Mouse (Mus musculus): ENCODE data around the gene Snx13.

Gene Snx13

GRCm38 (mm10) chr12:35047320-35048225 lies 587 bp downstream of the Snx13 start:
- peak; percentile 14 for DNase-seq (ENCODE audit: low spot score)

- no peak for DNase-seq (ENCODE audit: low spot score)
Observed at GRCm38 (mm10) chr12:35048891-35049290, 1.9 kb downstream of the Snx13 start.

GRCm38 (mm10) chr12:35050501-35050900 lies 3.5 kb downstream of the Snx13 start:
- no peak for DNase-seq (ENCODE audit: low spot score)

GRCm38 (mm10) chr12:35050964-35051758 lies 4.2 kb downstream of the Snx13 start:
- DNase-seq (ENCODE audit: low spot score), result no peak

DNA sequence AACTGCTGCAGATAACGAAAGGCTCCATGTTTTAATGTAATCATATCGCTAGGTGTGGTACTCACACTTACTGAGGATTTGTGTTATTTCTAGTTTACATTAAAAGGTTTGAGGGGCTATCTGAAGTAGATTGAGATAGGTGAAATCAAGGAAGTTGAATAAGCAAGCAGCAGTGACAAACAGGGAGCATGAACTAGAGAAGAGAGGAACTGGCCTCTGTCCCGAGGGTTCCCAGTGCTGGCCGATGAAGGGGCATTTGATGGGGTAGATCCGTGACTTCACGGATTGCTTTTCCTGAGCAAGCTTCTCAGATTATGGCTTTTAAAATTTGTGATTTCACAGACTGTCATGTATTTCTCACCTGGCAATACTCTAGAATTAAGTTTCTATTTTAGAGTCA lies 7.4 kb downstream of the Snx13 start:
- DNase-seq (ENCODE audit: low spot score), result no peak

DNA sequence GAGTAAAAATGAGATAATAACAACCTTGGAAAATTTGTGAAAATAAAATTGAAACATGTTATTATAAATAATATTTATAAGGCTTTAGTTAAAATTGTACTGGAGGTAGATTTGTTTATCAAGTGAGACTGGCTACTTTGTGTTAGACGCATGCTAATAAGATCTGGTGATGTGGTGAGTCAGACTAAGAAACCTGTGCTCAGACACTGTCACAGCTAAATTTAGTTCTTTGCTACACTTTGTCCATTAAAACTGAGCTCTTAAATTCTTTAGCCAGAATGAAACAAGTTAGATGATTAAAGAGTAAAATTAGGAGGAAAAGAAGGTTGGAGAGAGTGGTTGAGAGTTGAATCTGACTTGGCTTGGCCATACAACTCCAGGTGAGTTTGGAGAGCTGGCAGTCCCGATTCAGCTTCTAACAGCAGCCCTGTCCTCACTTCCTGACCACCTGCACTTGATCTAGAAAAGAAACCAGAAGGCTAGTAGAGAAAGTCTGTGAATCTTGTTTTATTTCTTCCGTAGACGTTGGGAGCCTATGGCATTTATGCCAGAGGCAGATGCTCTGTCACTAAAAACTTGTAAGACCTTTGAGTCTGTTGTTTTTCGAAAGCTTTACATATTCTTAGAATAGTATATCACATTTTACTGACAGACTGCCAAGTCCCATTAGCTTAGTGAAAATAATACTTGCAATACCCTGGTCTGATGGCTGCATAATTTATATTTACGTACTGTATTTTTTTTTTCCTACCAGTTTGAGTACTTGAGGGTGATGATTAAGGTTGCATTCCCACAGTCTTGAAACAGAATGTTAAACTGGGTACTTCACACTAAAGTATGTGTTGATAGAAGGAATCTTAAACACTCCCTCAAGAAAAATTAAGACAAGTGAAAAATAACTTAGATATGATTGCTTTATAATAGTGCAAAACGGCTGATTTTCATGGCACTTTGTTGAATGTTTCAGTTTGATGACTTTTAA lies 8.4 kb downstream of the Snx13 start:
- no peak for DNase-seq (ENCODE audit: low spot score)

- no peak for DNase-seq (ENCODE audit: low spot score)
Observed at GRCm38 (mm10) chr12:35063697-35064468, 16.9 kb downstream of the Snx13 start.

- no peak for DNase-seq (ENCODE audit: low spot score)
Observed at GRCm38 (mm10) chr12:35067621-35068020, 20.6 kb downstream of the Snx13 start.

- DNase-seq (ENCODE audit: low spot score), result no peak
Observed at GRCm38 (mm10) chr12:35071336-35071735, 24.4 kb downstream of the Snx13 start.

GRCm38 (mm10) chr12:35072178-35072577 lies 25.2 kb downstream of the Snx13 start:
- no peak for DNase-seq (ENCODE audit: low spot score)

- DNase-seq (ENCODE audit: low spot score), result no peak
Observed at GRCm38 (mm10) chr12:35075993-35076392, 29.0 kb downstream of the Snx13 start.

DNA sequence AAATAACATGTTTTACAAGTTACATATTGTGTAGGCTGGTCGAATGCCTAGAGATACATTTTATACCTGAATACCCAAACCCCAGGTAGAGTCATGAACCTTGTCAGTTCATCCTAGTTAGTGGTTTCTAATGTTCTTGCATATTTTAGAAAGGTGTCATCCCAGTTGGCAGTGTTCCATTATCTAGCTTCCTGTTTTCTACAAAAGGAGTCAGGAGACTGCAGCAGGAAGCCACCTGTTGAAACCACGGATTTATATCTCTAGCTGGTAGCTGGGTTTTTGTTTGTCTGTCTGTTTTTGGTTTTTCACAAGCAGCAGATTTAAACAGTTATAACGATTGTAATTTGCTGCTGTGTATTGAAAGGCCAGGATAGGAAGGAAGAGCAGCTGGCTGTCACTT lies 76.6 kb downstream of the Snx13 start:
- no peak for DNase-seq (ENCODE audit: low spot score)

- no peak for DNase-seq (ENCODE audit: low spot score)
Observed at GRCm38 (mm10) chr12:35153186-35153585, 106.2 kb downstream of the Snx13 start.

DNA sequence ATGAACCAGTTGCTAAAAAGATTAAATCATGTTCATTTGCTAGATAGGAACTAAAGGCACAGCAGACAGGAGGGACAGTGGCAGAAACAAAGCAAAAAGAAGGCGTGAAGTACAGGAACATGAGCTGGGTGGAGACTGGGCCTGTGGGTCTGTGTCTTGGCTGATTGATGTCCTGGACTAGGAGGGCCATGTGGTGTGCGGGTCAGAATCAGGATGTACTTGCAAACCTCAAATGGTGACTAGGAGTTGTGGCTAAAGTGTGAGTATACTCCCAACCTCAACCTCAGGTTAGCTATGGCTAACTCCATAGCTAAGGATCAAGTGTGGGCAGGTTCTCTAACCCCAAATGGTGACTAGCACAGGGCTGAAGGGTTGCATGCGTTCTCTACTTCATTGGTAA lies 107.2 kb downstream of the Snx13 start:
- DNase-seq (ENCODE audit: low spot score), result no peak

GRCm38 (mm10) chr12:35157237-35157636 lies 110.3 kb downstream of the Snx13 start:
- DNase-seq (ENCODE audit: low spot score), result no peak

- DNase-seq (ENCODE audit: low spot score), result no peak
Observed at GRCm38 (mm10) chr12:35161690-35162089, 114.7 kb downstream of the Snx13 start.

DNA sequence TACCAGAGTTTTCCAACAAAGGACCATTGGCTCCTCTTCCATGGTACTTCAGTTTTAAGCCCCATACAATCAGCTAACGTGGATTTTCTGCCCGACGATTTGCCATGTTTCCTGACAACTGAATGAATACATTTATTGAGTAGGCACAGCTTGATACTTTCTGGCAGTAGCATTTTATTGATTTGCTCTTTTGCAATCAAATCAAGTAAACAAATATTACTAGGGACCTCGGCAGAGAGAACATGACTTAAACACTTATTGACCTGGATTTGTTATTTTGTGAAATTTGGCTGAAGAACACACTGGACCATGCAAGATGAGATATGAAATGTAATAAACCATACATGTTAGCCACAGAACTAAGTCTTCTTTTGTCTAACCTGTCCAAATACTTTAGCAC lies 123.3 kb downstream of the Snx13 start:
- no peak for DNase-seq (ENCODE audit: low spot score)

GRCm38 (mm10) chr12:35175938-35176337 lies 129.0 kb downstream of the Snx13 start:
- no peak for DNase-seq (ENCODE audit: low spot score)

- no peak for DNase-seq (ENCODE audit: low spot score)
Observed at GRCm38 (mm10) chr12:35176628-35177027, 129.6 kb downstream of the Snx13 start.

DNA sequence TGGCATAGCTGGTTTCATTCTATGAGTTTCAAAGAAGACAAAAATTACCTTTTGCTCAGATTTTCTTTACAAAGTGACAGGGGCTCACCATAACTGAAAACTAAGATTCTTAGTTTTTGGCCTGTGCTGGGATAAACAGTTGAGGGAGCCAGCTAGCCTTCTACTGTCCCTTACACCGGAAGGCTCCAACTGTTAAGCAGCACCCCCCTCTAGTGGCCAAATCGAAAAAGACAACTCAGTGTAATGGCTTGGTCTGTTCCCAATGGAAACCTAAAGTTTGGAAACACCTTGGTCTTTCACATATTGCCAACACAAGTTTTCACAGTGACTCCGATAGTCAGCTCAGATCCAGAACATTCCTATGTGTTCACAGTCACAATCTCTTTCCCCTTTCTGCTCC lies 135.7 kb downstream of the Snx13 start:
- peak; percentile 41 for DNase-seq (ENCODE audit: low spot score)

GRCm38 (mm10) chr12:35184261-35184660 lies 137.3 kb downstream of the Snx13 start:
- no peak for DNase-seq (ENCODE audit: low spot score)

Data from urinary bladder, postnatal 10 days (tissue).